Mouse (Mus musculus): ENCODE measurements around the gene Faf2. TPM values are rescaled to one million over a fixed set of nuclear protein-coding genes. Genes with fewer than 3 reads are reported as not detected.

Faf2 gene
- polyA plus RNA-seq, 1 experiment: 1.3 TPM

- no peaks in the 10 kb centered on the region for H3K9me3 ChIP-seq (ENCODE audit: control insufficient read depth, low read length)
- H3K36me3 ChIP-seq (ENCODE audit: control insufficient read depth): peaks cover 25% of the 10 kb centered on the region
- H3K4me3 ChIP-seq (replicated peaks): peak overlapping the region; percentile 100
- TF ChIP-seq GATA1 (IDR thresholded peaks at IDR 0.05; ENCODE audit: low read length): no peak
- TF ChIP-seq TAL1 (IDR thresholded peaks at IDR 0.05; ENCODE audit: low read length): no peak
- H3K27me3 ChIP-seq (ENCODE audit: control insufficient read depth): no peaks in the 10 kb centered on the region
- H3K4me1 ChIP-seq (ENCODE audit: control insufficient read depth): peaks cover 71% of the 10 kb centered on the region
Measured at GRCm38 (mm10) chr13:54691737-54692136, 70.2 kb downstream of the Faf2 start.

GRCm38 (mm10) chr13:54692711-54693557, 71.3 kb downstream of the Faf2 start:
- peaks cover 25% of the 10 kb centered on the region for H3K36me3 ChIP-seq (ENCODE audit: control insufficient read depth)
- H3K9me3 ChIP-seq (ENCODE audit: control insufficient read depth, low read length): no peaks in the 10 kb centered on the region
- H3K4me3 ChIP-seq (replicated peaks): peak overlapping the region; percentile 100
- no peak for TF ChIP-seq GATA1 (IDR thresholded peaks at IDR 0.05; ENCODE audit: low read length)
- TF ChIP-seq TAL1 (IDR thresholded peaks at IDR 0.05; ENCODE audit: low read length): no peak
- peaks cover 64% of the 10 kb centered on the region for H3K4me1 ChIP-seq (ENCODE audit: control insufficient read depth)
- H3K27me3 ChIP-seq (ENCODE audit: control insufficient read depth): no peaks in the 10 kb centered on the region

GRCm38 (mm10) chr13:54693558-54694347, 72.2 kb downstream of the Faf2 start, which contains the start of gene Rnf44:
Rnf44 (minus strand) TSS chr13:54693907.
- peaks cover 25% of the 10 kb centered on the region for H3K36me3 ChIP-seq (ENCODE audit: control insufficient read depth)
- H3K4me1 ChIP-seq (ENCODE audit: control insufficient read depth): peaks cover 56% of the 10 kb centered on the region
- peak within 1 kb of the TSS; percentile 100 for H3K4me3 ChIP-seq (replicated peaks)
- no peaks in the 10 kb centered on the region for H3K27me3 ChIP-seq (ENCODE audit: control insufficient read depth)
- H3K9me3 ChIP-seq (ENCODE audit: control insufficient read depth, low read length): no peaks in the 10 kb centered on the region
- TF ChIP-seq GATA1 (IDR thresholded peaks at IDR 0.05; ENCODE audit: low read length): no peak
- no peak for TF ChIP-seq TAL1 (IDR thresholded peaks at IDR 0.05; ENCODE audit: low read length)

- Histone ChIP-seq H3K9me3 (ENCODE audit: control insufficient read depth, low read length) (no peaks in the 10 kb centered on the region), H3K4me1 (ENCODE audit: control insufficient read depth) (peaks cover 48% of the 10 kb centered on the region), H3K27me3 (ENCODE audit: control insufficient read depth) (no peaks in the 10 kb centered on the region), H3K4me3 (replicated peaks) (peak overlapping the region; percentile 100), H3K36me3 (ENCODE audit: control insufficient read depth) (peaks cover 25% of the 10 kb centered on the region)
- no peak for TF ChIP-seq GATA1 (IDR thresholded peaks at IDR 0.05; ENCODE audit: low read length)
- no peak for TF ChIP-seq TAL1 (IDR thresholded peaks at IDR 0.05; ENCODE audit: low read length)
Measured at GRCm38 (mm10) chr13:54694348-54695060, 72.9 kb downstream of the Faf2 start.

- Histone ChIP-seq H3K4me1 (ENCODE audit: control insufficient read depth) (peaks cover 37% of the 10 kb centered on the region), H3K27me3 (ENCODE audit: control insufficient read depth) (no peaks in the 10 kb centered on the region), H3K36me3 (ENCODE audit: control insufficient read depth) (peaks cover 19% of the 10 kb centered on the region), H3K4me3 (replicated peaks) (no peak overlapping the region), H3K9me3 (ENCODE audit: control insufficient read depth, low read length) (no peaks in the 10 kb centered on the region)
- TF ChIP-seq GATA1 (IDR thresholded peaks at IDR 0.05; ENCODE audit: low read length): no peak
- no peak for TF ChIP-seq TAL1 (IDR thresholded peaks at IDR 0.05; ENCODE audit: low read length)
Measured at GRCm38 (mm10) chr13:54695479-54696230, 74.1 kb downstream of the Faf2 start.

- TF ChIP-seq TAL1 (IDR thresholded peaks at IDR 0.05; ENCODE audit: low read length) (no peak), GATA1 (IDR thresholded peaks at IDR 0.05; ENCODE audit: low read length) (no peak)
- no peaks in the 10 kb centered on the region for H3K9me3 ChIP-seq (ENCODE audit: control insufficient read depth, low read length)
Measured at GRCm38 (mm10) chr13:54701243-54701642, 79.7 kb downstream of the Faf2 start, which contains the start of gene Cdhr2. Cdhr2 (plus strand) TSS chr13:54701461.

GRCm38 (mm10) chr13:54702507-54702906, 80.9 kb downstream of the Faf2 start:
- H3K27me3 ChIP-seq (ENCODE audit: control insufficient read depth): no peaks in the 10 kb centered on the region

More at GRCm38 (mm10) chr13:54701243-54701642, 79.7 kb downstream of the Faf2 start, which contains the start of gene Cdhr2:
- Histone ChIP-seq H3K4me1 (ENCODE audit: control insufficient read depth) (no peaks in the 10 kb centered on the region), H3K36me3 (ENCODE audit: control insufficient read depth) (no peaks in the 10 kb centered on the region), H3K27me3 (ENCODE audit: control insufficient read depth) (no peaks in the 10 kb centered on the region), H3K4me3 (replicated peaks) (peak within 1 kb of the TSS; percentile 25)

GRCm38 (mm10) chr13:54704890-54705289, 83.3 kb downstream of the Faf2 start:
- H3K4me1 ChIP-seq (ENCODE audit: control insufficient read depth): no peaks in the 10 kb centered on the region
- no peaks in the 10 kb centered on the region for H3K36me3 ChIP-seq (ENCODE audit: control insufficient read depth)
- H3K27me3 ChIP-seq (ENCODE audit: control insufficient read depth): no peaks in the 10 kb centered on the region
- no peaks in the 10 kb centered on the region for H3K9me3 ChIP-seq (ENCODE audit: control insufficient read depth, low read length)
- H3K4me3 ChIP-seq (replicated peaks): no peak overlapping the region
- TF ChIP-seq TAL1 (IDR thresholded peaks at IDR 0.05; ENCODE audit: low read length): no peak
- TF ChIP-seq GATA1 (IDR thresholded peaks at IDR 0.05; ENCODE audit: low read length): no peak

More at GRCm38 (mm10) chr13:54702507-54702906, 80.9 kb downstream of the Faf2 start:
- H3K4me1 ChIP-seq (ENCODE audit: control insufficient read depth): no peaks in the 10 kb centered on the region
- H3K9me3 ChIP-seq (ENCODE audit: control insufficient read depth, low read length): no peaks in the 10 kb centered on the region
- H3K4me3 ChIP-seq (replicated peaks): no peak overlapping the region
- TF ChIP-seq TAL1 (IDR thresholded peaks at IDR 0.05; ENCODE audit: low read length): no peak
- TF ChIP-seq GATA1 (IDR thresholded peaks at IDR 0.05; ENCODE audit: low read length): no peak
- H3K36me3 ChIP-seq (ENCODE audit: control insufficient read depth): no peaks in the 10 kb centered on the region

All from erythroblast, embryonic 14.5 days (primary cell).